Mouse (Mus musculus) MEL (cell line): ENCODE measurements around the gene Sh3bp4. TPM values are rescaled to one million over a fixed set of nuclear protein-coding genes. Genes with fewer than 3 reads are reported as not detected.

Experiments
- DNase-seq: peaks from one replicate; pipeline ENCODE4 v3.0.0; 2011; ENCODE audit warnings: low read depth, low spot score
- H3K27ac ChIP-seq: 2 replicates; pipeline ENCODE4 v1.5.1; 2012; ENCODE audit warnings: low read depth, mild to moderate bottlenecking, control low read depth, low read length, moderate library complexity; ENCODE audit not compliant: control insufficient read depth
- H3K27me3 ChIP-seq, 2 experiments: fragments of 150-350 bp in 1 of 2; sonication (generic) in 1 of 2; 2 replicates each; pipeline ENCODE4 v1.6.1; 2012; ENCODE audit warnings: low read length in 2 of 2, mild to moderate bottlenecking in 2 of 2, improper control_type of control experiment in 1 of 2, moderate library complexity in 1 of 2; ENCODE audit not compliant: insufficient read depth in 2 of 2, control insufficient read depth in 1 of 2
- H3K36me3 ChIP-seq, 2 experiments: 2 replicates each; pipeline ENCODE4 v1.6.1; 2012 to 2014; ENCODE audit warnings: low read length in 2 of 2, improper control_type of control experiment in 1 of 2, inconsistent platforms in 1 of 2, mild to moderate bottlenecking in 1 of 2; ENCODE audit not compliant: insufficient read depth in 2 of 2, control insufficient read depth in 1 of 2
- H3K4me1 ChIP-seq, 2 experiments: fragments of 150-350 bp in 1 of 2; sonication (generic) in 1 of 2; 2 replicates each; pipeline ENCODE4 v1.6.1; 2012; ENCODE audit warnings: low read length in 2 of 2, improper control_type of control experiment in 1 of 2, mild to moderate bottlenecking in 1 of 2; ENCODE audit not compliant: insufficient read depth in 2 of 2, control insufficient read depth in 1 of 2
- H3K4me3 ChIP-seq, 2 experiments: fragments of 150-350 bp in 1 of 2; sonication (generic) in 1 of 2; 2 replicates each; pipeline ENCODE4 v1.5.1; 2012; ENCODE audit warnings: low read depth in 2 of 2, low read length in 2 of 2, mild to moderate bottlenecking in 2 of 2, moderate library complexity in 2 of 2, control low read depth in 1 of 2, improper control_type of control experiment in 1 of 2; ENCODE audit not compliant: control insufficient read depth in 1 of 2, insufficient read depth in 1 of 2
- H3K79me2 ChIP-seq: 2 replicates; pipeline ENCODE4 v1.6.1; 2012; ENCODE audit warnings: mild to moderate bottlenecking, low read length, moderate library complexity; ENCODE audit not compliant: control insufficient read depth, poor library complexity, insufficient read depth
- H3K9ac ChIP-seq: 2 replicates; pipeline ENCODE4 v1.6.1; 2012; ENCODE audit warnings: low read depth, mild to moderate bottlenecking, control low read depth, low read length, moderate library complexity; ENCODE audit not compliant: control insufficient read depth, poor library complexity, severe bottlenecking
- H3K9me3 ChIP-seq: fragments of 150-350 bp; sonication (generic); replicated peaks from 2 replicates; pipeline ENCODE4 v1.6.1; 2012; ENCODE audit warnings: mild to moderate bottlenecking, low read length, improper control_type of control experiment, moderate library complexity; ENCODE audit not compliant: insufficient read depth
- ELF1 ChIP-seq: IDR thresholded peaks from 2 replicates; pipeline ENCODE4 v1.6.1; 2014; ENCODE audit warnings: low read depth, mild to moderate bottlenecking, inconsistent platforms, low read length, improper control_type of control experiment, moderate library complexity
- HCFC1 ChIP-seq: IDR thresholded peaks from 2 replicates; pipeline ENCODE4 v1.6.1; 2012; ENCODE audit warnings: low read depth, mild to moderate bottlenecking, inconsistent platforms, low read length, improper control_type of control experiment, moderate library complexity
- JUND ChIP-seq: IDR thresholded peaks from 2 replicates; pipeline ENCODE4 v1.6.1; 2011; ENCODE audit warnings: low read depth, mild to moderate bottlenecking, improper control_type of control experiment, low read length
- MAX ChIP-seq: IDR thresholded peaks from 2 replicates; pipeline ENCODE4 v1.6.1; 2011; ENCODE audit warnings: low read length, improper control_type of control experiment
- MAZ ChIP-seq: IDR thresholded peaks from 2 replicates; pipeline ENCODE4 v1.6.1; 2012; ENCODE audit warnings: low read depth, mild to moderate bottlenecking, inconsistent platforms, low read length, improper control_type of control experiment
- MEF2A ChIP-seq: IDR thresholded peaks from 2 replicates; pipeline ENCODE4 v1.6.1; 2014; ENCODE audit warnings: low read depth, mild to moderate bottlenecking, inconsistent platforms, low read length, improper control_type of control experiment; ENCODE audit not compliant: poor library complexity, insufficient replicate concordance, severe bottlenecking; ENCODE audit errors: extremely low read depth
- MXI1 ChIP-seq: IDR thresholded peaks from 2 replicates; pipeline ENCODE4 v1.6.1; 2011; ENCODE audit warnings: mild to moderate bottlenecking, low read depth, low read length, improper control_type of control experiment
- MYB ChIP-seq: IDR thresholded peaks from 2 replicates; pipeline ENCODE4 v1.6.1; 2011; ENCODE audit warnings: mild to moderate bottlenecking, low read depth, low read length, improper control_type of control experiment
- MYC ChIP-seq: IDR thresholded peaks from 2 replicates; pipeline ENCODE4 v1.6.1; 2011; ENCODE audit warnings: low read depth, mild to moderate bottlenecking, low read length, improper control_type of control experiment, moderate library complexity
- NRF1 ChIP-seq: IDR thresholded peaks from 2 replicates; pipeline ENCODE4 v1.6.1; 2014; ENCODE audit warnings: low read depth, mild to moderate bottlenecking, inconsistent platforms, low read length, improper control_type of control experiment, moderate library complexity; ENCODE audit not compliant: poor library complexity, insufficient read depth, severe bottlenecking
- POLR2A ChIP-seq, 2 experiments: IDR thresholded peaks; 2 replicates each; pipeline ENCODE4 v1.6.1; 2011 to 2012; ENCODE audit warnings: low read length in 2 of 2, mild to moderate bottlenecking in 2 of 2, control low read depth in 1 of 2, improper control_type of control experiment in 1 of 2, low read depth in 1 of 2, moderate library complexity in 1 of 2; ENCODE audit not compliant: control insufficient read depth in 1 of 2, insufficient read depth in 1 of 2, poor library complexity in 1 of 2
- RAD21 ChIP-seq: IDR thresholded peaks from 2 replicates; pipeline ENCODE4 v1.6.1; 2011; ENCODE audit warnings: mild to moderate bottlenecking, low read depth, low read length, improper control_type of control experiment
- SIN3A ChIP-seq: IDR thresholded peaks from 2 replicates; pipeline ENCODE4 v1.6.1; 2012; ENCODE audit warnings: low read length, improper control_type of control experiment, inconsistent platforms
- TAL1 ChIP-seq: IDR thresholded peaks from 2 replicates; pipeline ENCODE4 v1.6.1; 2012; ENCODE audit warnings: mild to moderate bottlenecking, inconsistent platforms, low read length, moderate library complexity, mixed read lengths
- TBP ChIP-seq: IDR thresholded peaks from 2 replicates; pipeline ENCODE4 v1.8.0; 2011; ENCODE audit warnings: low read depth, low read length, improper control_type of control experiment
- UBTF ChIP-seq: IDR thresholded peaks from 2 replicates; pipeline ENCODE4 v1.6.1; 2012; ENCODE audit warnings: low read depth, mild to moderate bottlenecking, inconsistent platforms, low read length, improper control_type of control experiment, moderate library complexity, borderline replicate concordance; ENCODE audit not compliant: insufficient read depth
- USF1 ChIP-seq: IDR thresholded peaks from 2 replicates; pipeline ENCODE4 v1.6.1; 2014; ENCODE audit warnings: low read depth, mild to moderate bottlenecking, inconsistent platforms, low read length, improper control_type of control experiment, moderate library complexity
- ZC3H11A ChIP-seq: IDR thresholded peaks from 2 replicates; pipeline ENCODE4 v1.6.1; 2012; ENCODE audit warnings: low read depth, mild to moderate bottlenecking, inconsistent platforms, low read length, improper control_type of control experiment
- ZKSCAN1 ChIP-seq: IDR thresholded peaks from 2 replicates; pipeline ENCODE4 v1.6.1; 2012; ENCODE audit warnings: low read depth, mild to moderate bottlenecking, inconsistent platforms, low read length, improper control_type of control experiment, moderate library complexity
- ZNF384 ChIP-seq: IDR thresholded peaks from 2 replicates; pipeline ENCODE4 v1.6.1; 2012; ENCODE audit warnings: low read depth, mild to moderate bottlenecking, inconsistent platforms, low read length, improper control_type of control experiment
- polyA plus RNA-seq, 2 experiments: library from polyadenylated mRNA; stranded (reverse) in 1 of 2; unstranded in 1 of 2; fragments of >175 nt in 1 of 2; fragments of >200 nt in 1 of 2; gene quantifications; 2 replicates each; pipeline versions ENCODE4 v1.2.1 to v1.2.4; 2012; ENCODE audit warnings: low replicate concordance in 2 of 2, low read depth in 1 of 2; ENCODE audit not compliant: insufficient read length in 2 of 2, insufficient read depth in 1 of 2, missing spikeins in 1 of 2
- total RNA-seq: library from RNA; depleted of rRNA; stranded (reverse); fragments of 300-350 nt; gene quantifications from 2 replicates; pipeline ENCODE4 v1.2.3, GENCODE M21; 2012

The Sh3bp4 gene
- total and polyA plus RNA-seq, 3 experiments = not detected

DNA sequence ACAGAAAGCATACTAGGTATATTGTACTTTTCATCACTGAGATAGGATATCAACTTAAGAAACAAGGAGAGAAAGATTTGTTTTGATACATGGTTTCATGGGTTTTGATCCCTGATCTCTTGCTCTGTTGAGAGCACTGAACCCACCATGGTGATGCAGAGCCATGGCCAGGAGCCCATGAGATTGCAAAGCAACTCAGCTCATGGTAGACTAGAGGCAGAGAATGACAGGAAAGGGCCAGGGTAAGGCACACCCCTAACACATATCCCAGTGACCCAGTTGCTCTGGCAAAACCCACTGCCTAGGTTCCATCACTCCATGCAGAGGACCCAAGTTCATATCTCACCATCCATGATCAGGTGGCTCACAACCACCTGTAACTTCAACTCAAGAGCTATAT, 114.6 kb downstream of the Sh3bp4 start:
- H3K9me3 ChIP-seq = no peaks in the 10 kb centered on the region
- no peak for TF ChIP-seq NRF1
- no peak for TF ChIP-seq HCFC1
- TF ChIP-seq JUND = no peak
- no peak for TF ChIP-seq ELF1
- no peak for TF ChIP-seq ZKSCAN1
- TF ChIP-seq MAX = no peak
- TF ChIP-seq MAZ = no peak
- TF ChIP-seq MXI1 = no peak
- no peak for TF ChIP-seq ZNF384
- TF ChIP-seq MYB = no peak
- no peak for TF ChIP-seq USF1
- TF ChIP-seq UBTF = no peak
- no peak for TF ChIP-seq TBP
- H3K36me3 ChIP-seq = no peaks in the 10 kb centered on the region

DNA sequence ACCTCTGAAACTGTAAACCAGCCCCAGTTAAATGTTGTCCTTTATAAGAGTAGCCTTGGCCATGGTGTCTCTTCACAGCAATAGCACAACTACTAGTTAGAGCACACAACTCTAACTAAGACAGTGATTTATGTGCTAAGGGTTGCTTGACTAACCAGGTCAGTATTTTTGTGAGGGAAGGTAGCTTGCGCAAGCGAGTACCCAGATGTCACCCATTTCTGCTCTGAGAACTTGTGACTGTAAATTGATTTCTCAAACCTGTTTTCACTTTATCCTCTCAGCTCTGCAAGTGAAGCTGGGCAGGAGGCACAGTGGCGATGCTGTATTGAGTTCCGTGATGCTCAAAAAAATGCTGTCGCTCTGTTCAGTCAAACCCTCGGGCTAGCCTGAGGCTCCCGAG, 117.2 kb downstream of the Sh3bp4 start:
- Histone ChIP-seq H3K4me1 (no peaks in the 10 kb centered on the region), H3K27ac (no peak overlapping the region), H3K9ac (no peak overlapping the region), H3K36me3 (no peaks in the 10 kb centered on the region), H3K4me3 (no peak overlapping the region), H3K79me2 (no peaks in the 10 kb centered on the region), H3K9me3 (no peaks in the 10 kb centered on the region), H3K27me3 (no peaks in the 10 kb centered on the region)
- no peak for TF ChIP-seq RAD21
- TF ChIP-seq MYC = no peak
- no peak for TF ChIP-seq UBTF
- no peak for TF ChIP-seq MAX
- no peak for TF ChIP-seq USF1
- TF ChIP-seq POLR2A (IDR thresholded peaks at IDR 0.05; ENCODE audit: control insufficient read depth in 1 of 2, insufficient read depth in 1 of 2, low read depth in 1 of 2, low read length in 2 of 2, poor library complexity in 1 of 2) = no peak
- no peak for TF ChIP-seq JUND
- TF ChIP-seq MEF2A = no peak
- TF ChIP-seq TAL1 = no peak
- no peak for TF ChIP-seq MAZ
- no peak for TF ChIP-seq ELF1
- TF ChIP-seq ZC3H11A = no peak
- TF ChIP-seq SIN3A = no peak
- no peak for DNase-seq

More for the DNA sequence above, 114.6 kb downstream of the Sh3bp4 start:
- no peaks in the 10 kb centered on the region for H3K27me3 ChIP-seq
- H3K9ac ChIP-seq = no peak overlapping the region
- no peaks in the 10 kb centered on the region for H3K79me2 ChIP-seq
- H3K4me3 ChIP-seq = no peak overlapping the region
- no peak overlapping the region for H3K27ac ChIP-seq
- H3K4me1 ChIP-seq = no peaks in the 10 kb centered on the region
- no peak for DNase-seq
